Mouse (Mus musculus) liver, postnatal 0 days (tissue): Measurements from ENCODE around the gene Tdp1. TPM values are rescaled to one million over a fixed set of nuclear protein-coding genes. Genes with fewer than 3 reads are reported as not detected.

Experiments
- ATAC-seq: fragments of 200-750 bp; cut with Nextera tagmentation; 2 replicates; pipeline ENCODE4 v1.8.0; 2017; ENCODE audit warnings: mild to moderate bottlenecking, moderate library complexity
- DNase-seq: peaks from one replicate; pipeline ENCODE4 v3.0.0-alpha.2; 2016
- H3K27ac ChIP-seq: fragments of 300-500 bp; sonication (generic); 2 replicates; pipeline ENCODE4 v1.5.1; 2014; ENCODE audit warnings: antibody characterized with exemption, moderate library complexity, mild to moderate bottlenecking, low read depth
- H3K27me3 ChIP-seq: fragments of 300-500 bp; sonication (generic); 2 replicates; pipeline ENCODE4 v1.6.1; 2014; ENCODE audit warnings: low read length, control low read depth, mixed read lengths; ENCODE audit not compliant: insufficient read depth
- H3K36me3 ChIP-seq: fragments of 300-500 bp; sonication (generic); replicated peaks from 2 replicates; pipeline ENCODE4 v1.6.1; 2014; ENCODE audit warnings: mild to moderate bottlenecking, control low read depth, low read length, moderate library complexity, mixed read lengths; ENCODE audit not compliant: insufficient read depth
- H3K4me1 ChIP-seq: fragments of 300-500 bp; sonication (generic); 2 replicates; pipeline ENCODE4 v1.6.1; 2014; ENCODE audit warnings: antibody characterized with exemption, mild to moderate bottlenecking, control low read depth; ENCODE audit not compliant: insufficient read depth
- H3K4me2 ChIP-seq: fragments of 300-500 bp; sonication (generic); 2 replicates; pipeline ENCODE4 v1.6.1; 2014; ENCODE audit warnings: low read depth, mild to moderate bottlenecking, low read length, moderate library complexity, mixed read lengths
- H3K4me3 ChIP-seq: fragments of 300-500 bp; sonication (generic); 2 replicates; pipeline ENCODE4 v1.5.1; 2014; ENCODE audit warnings: low read depth, low read length
- H3K9ac ChIP-seq: fragments of 300-500 bp; sonication (generic); replicated peaks from 2 replicates; pipeline ENCODE4 v1.6.1; 2014; ENCODE audit warnings: mild to moderate bottlenecking, moderate library complexity
- H3K9me3 ChIP-seq: fragments of 300-500 bp; sonication (generic); 2 replicates; pipeline ENCODE4 v1.6.1; 2016; ENCODE audit warnings: mild to moderate bottlenecking, control low read depth, low read length, mixed read lengths
- CTCF ChIP-seq: sonication (generic); IDR thresholded peaks from 2 replicates; pipeline ENCODE4 v1.5.1; 2016; ENCODE audit warnings: antibody characterized with exemption, low read depth
- EP300 ChIP-seq: IDR thresholded peaks from 2 replicates; pipeline ENCODE4 v1.6.1; 2016; ENCODE audit warnings: antibody characterized with exemption, low read depth, mild to moderate bottlenecking
- WGBS: fragments of 180-500 bp; shearing (Covaris S2); extraction: QIAGEN DNeasy Blood & Tissue Kit; methylation state at CpG from one replicate; pipeline ENCODE4 v1.1.7; 2014; ENCODE audit not compliant: insufficient replicate concordance; 5-methylcytosine and 5-hydroxymethylcytosine counted together
- polyA plus RNA-seq: library from polyadenylated mRNA; unstranded; fragments of >200 nt; fragmentation: Nextera tagmentation; extraction: Ambion mirVana; gene quantifications from 2 replicates; pipeline ENCODE4 v1.2.1, GENCODE M21; 2015

Gene Tdp1
- 11.9 and 12.4 TPM in 2 replicates for polyA plus RNA-seq

GRCm38 (mm10) chr12:99884269-99885261 lies at the start of gene Tdp1, which contains the start of gene Efcab11:
TSS of gene Tdp1 (plus strand) at chr12:99884517.
TSS of gene Efcab11 (minus strand) at chr12:99884439.
- DNase-seq: peak; percentile 96
- Histone ChIP-seq H3K9me3 (no peaks in the 10 kb centered on the region), H3K4me1 (peaks cover 18% of the 10 kb centered on the region), H3K9ac (peak within 1 kb of the TSS; percentile 92), H3K27ac (peak within 1 kb of the TSS; percentile 89), H3K4me3 (peak within 1 kb of the TSS; percentile 83), H3K27me3 (no peaks in the 10 kb centered on the region), H3K36me3 (no peaks in the 10 kb centered on the region), H3K4me2 (peak within 1 kb of the TSS; percentile 97)
- WGBS: under 1% methylated on average over 71 of the region's 73 CpGs
- peak; percentile 85 for ATAC-seq
- TF ChIP-seq EP300: no peak
- peak; percentile 29 for TF ChIP-seq CTCF

- Histone ChIP-seq H3K9me3 (no peaks in the 10 kb centered on the region), H3K9ac (no peak overlapping the region), H3K27me3 (no peaks in the 10 kb centered on the region), H3K4me1 (no peaks in the 10 kb centered on the region), H3K4me2 (no peak overlapping the region), H3K4me3 (no peak overlapping the region), H3K27ac (no peak overlapping the region), H3K36me3 (no peaks in the 10 kb centered on the region)
- TF ChIP-seq EP300: no peak
- no peak for TF ChIP-seq CTCF
- WGBS: 77% methylated on average over 20 of the region's 20 CpGs
- DNase-seq: no peak
- ATAC-seq: no peak
Observed at GRCm38 (mm10) chr12:99836404-99837131, 47.7 kb upstream of the Tdp1 start.

- ATAC-seq (no peak), DNase-seq (no peak)
- Histone ChIP-seq H3K4me2 (no peak overlapping the region), H3K36me3 (no peaks in the 10 kb centered on the region), H3K9ac (no peak overlapping the region), H3K9me3 (no peaks in the 10 kb centered on the region), H3K4me1 (no peaks in the 10 kb centered on the region), H3K27ac (no peak overlapping the region), H3K4me3 (no peak overlapping the region), H3K27me3 (no peaks in the 10 kb centered on the region)
- WGBS: 75% methylated on average over 5 of the region's 5 CpGs
- TF ChIP-seq CTCF: no peak
- TF ChIP-seq EP300: no peak
Observed at GRCm38 (mm10) chr12:99837528-99837927, 46.8 kb upstream of the Tdp1 start.

- 86% methylated on average over 11 of the region's 11 CpGs for WGBS
- ATAC-seq (no peak), DNase-seq (no peak)
- Histone ChIP-seq H3K27me3 (no peaks in the 10 kb centered on the region), H3K4me2 (no peak overlapping the region), H3K36me3 (no peaks in the 10 kb centered on the region), H3K9ac (no peak overlapping the region), H3K27ac (no peak overlapping the region), H3K9me3 (no peaks in the 10 kb centered on the region), H3K4me3 (no peak overlapping the region), H3K4me1 (no peaks in the 10 kb centered on the region)
- TF ChIP-seq CTCF (no peak), EP300 (no peak)
Observed at GRCm38 (mm10) chr12:99838109-99838508, 46.2 kb upstream of the Tdp1 start.

GRCm38 (mm10) chr12:99838703-99839102 lies 45.6 kb upstream of the Tdp1 start:
- no peak for ATAC-seq

GRCm38 (mm10) chr12:99844951-99845350 lies 39.4 kb upstream of the Tdp1 start:
- Histone ChIP-seq H3K4me2 (no peak overlapping the region), H3K9me3 (no peaks in the 10 kb centered on the region), H3K4me3 (no peak overlapping the region), H3K36me3 (no peaks in the 10 kb centered on the region), H3K27ac (no peak overlapping the region), H3K9ac (no peak overlapping the region), H3K27me3 (no peaks in the 10 kb centered on the region), H3K4me1 (no peaks in the 10 kb centered on the region)
- ATAC-seq (no peak), DNase-seq (no peak)
- WGBS: 86% methylated on average over 8 of the region's 8 CpGs
- TF ChIP-seq CTCF (no peak), EP300 (no peak)

More at GRCm38 (mm10) chr12:99838703-99839102, 45.6 kb upstream of the Tdp1 start:
- no peaks in the 10 kb centered on the region for H3K9me3 ChIP-seq
- WGBS: 86% methylated on average over 14 of the region's 14 CpGs
- H3K4me3 ChIP-seq: no peak overlapping the region
- no peak overlapping the region for H3K27ac ChIP-seq
- no peaks in the 10 kb centered on the region for H3K36me3 ChIP-seq
- no peak overlapping the region for H3K9ac ChIP-seq
- no peaks in the 10 kb centered on the region for H3K27me3 ChIP-seq
- peak; percentile 15; the same call in 1 of the 2 replicates for TF ChIP-seq CTCF
- TF ChIP-seq EP300: no peak
- no peak for DNase-seq
- H3K4me1 ChIP-seq: no peaks in the 10 kb centered on the region
- H3K4me2 ChIP-seq: no peak overlapping the region
